Mouse (Mus musculus) adipocyte (in vitro differentiated cells): ENCODE measurements around the gene Tnfsf13.
"Not testable (repeated sequence)": the region's sequence is repeated elsewhere in the genome, so short reads cannot be mapped to it uniquely, and the experiment has no call there.

Experiments used
- DNase-seq: peaks from one replicate; pipeline ENCODE4 v3.0.0-alpha.2; 2016; ENCODE audit warnings: low spot score

Gene Tnfsf13

GRCm38 (mm10) chr11:69685526-69686148 is at the start of gene Tnfsf13:
Gene Tnfsf13, minus strand, starts transcription at chr11:69685784.
- peak; percentile 96 for DNase-seq

DNA sequence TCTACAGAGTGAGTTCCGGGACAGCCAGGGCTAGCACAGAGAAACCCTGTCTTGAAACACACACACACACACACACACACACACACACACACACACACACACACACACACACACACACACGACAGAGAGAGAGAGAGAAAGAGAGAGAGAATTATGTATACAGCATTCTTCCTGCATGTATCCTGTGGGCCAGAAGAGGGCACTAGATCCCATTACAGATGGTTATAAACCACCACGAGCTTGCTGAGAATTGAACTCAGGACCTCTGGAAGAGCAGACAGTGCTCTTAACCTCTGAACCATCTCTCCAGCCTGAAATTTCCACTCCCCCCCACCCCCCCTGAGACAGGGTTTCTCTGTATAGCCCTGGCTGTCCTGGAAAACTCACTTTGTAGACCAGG is 45.8 kb upstream of the Tnfsf13 start:
- DNase-seq = not testable (repeated sequence)

GRCm38 (mm10) chr11:69729063-69729462 is 43.5 kb upstream of the Tnfsf13 start:
- peak; percentile 39 for DNase-seq

GRCm38 (mm10) chr11:69725951-69726350 is 40.4 kb upstream of the Tnfsf13 start:
- DNase-seq = no peak

DNA sequence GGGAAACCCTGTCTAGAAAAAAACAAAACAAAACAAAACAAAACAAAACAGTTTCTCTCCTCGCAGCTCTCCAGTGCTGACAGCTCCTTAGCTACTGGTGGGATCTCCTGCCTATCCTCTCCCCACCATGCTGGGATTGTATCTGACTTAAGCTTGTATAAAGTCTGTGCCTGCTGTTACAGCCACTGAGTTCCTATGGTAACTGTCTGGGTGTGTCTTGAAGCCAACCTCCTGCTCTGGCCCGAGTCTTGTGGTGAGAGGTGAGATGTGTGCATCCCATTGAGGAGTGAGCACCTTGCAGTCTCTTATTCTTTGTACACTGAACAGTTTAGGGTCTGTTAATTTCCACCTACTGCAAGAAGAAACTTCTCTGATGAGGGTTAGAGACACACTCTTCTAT is 37.5 kb upstream of the Tnfsf13 start:
- DNase-seq = no peak

DNA sequence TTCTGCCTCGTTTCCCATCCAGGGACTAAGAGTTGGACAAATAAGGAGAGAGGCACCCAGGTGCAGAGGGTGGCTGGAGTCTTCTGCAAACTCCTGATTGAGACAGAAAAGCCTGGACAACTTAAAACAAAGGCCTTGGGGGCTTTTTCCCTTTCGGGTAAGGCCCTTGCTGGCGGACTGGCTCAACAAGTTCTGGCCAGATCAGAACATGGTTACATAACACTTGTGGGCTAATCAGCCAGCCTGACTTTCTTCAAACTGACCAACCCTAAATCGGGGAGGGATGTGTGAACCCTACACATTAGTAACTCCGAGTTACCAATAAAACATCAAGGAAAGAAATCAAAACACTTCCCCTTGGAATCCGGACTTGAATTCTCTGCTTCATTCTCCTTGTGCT is 35.3 kb upstream of the Tnfsf13 start:
- peak; percentile 22 for DNase-seq

DNA sequence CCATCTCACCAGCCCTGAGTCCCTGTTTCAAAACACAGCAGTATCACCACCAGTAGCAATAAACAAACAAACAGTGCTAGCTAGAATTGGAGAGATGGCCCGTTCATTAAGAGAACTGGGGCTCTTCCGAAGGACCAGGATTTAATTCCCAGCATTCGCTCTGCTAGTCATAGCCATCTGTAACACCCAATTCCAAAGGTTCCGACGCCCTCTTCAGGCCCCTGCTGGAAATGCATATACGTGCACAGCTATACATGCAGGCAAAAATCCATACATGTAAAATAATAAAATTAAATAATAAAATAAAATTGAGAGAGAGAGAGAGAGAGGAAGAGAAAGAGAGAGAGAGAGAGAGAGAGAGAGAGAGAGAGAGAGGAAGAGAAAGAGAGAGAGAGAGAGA is 33.8 kb upstream of the Tnfsf13 start:
- DNase-seq = no peak

GRCm38 (mm10) chr11:69718661-69719060 is 33.1 kb upstream of the Tnfsf13 start:
- no peak for DNase-seq

- DNase-seq = no peak
These were observed 31.4 kb upstream of the Tnfsf13 start for GRCm38 (mm10) chr11:69716953-69717352.

DNA sequence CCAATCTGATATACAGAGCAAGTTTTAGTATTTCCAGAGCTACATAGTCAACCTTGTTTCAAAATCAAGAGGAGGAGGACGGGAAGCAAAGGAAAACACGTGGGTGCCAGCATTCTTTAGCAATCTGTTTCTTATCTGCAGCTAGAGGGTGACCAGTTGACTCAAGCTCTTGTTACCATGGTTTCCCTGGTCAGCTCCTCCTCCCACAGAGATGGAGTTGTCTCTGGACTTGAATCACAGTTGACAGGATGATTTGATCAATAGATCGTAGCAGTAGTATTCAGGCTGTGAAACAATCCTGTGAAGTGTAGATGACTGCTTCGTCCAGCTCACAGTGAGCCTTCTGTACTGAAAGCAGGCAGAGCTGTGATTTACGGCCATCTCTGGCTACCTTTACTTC is 30.3 kb upstream of the Tnfsf13 start:
- peak; percentile 48 for DNase-seq

DNA sequence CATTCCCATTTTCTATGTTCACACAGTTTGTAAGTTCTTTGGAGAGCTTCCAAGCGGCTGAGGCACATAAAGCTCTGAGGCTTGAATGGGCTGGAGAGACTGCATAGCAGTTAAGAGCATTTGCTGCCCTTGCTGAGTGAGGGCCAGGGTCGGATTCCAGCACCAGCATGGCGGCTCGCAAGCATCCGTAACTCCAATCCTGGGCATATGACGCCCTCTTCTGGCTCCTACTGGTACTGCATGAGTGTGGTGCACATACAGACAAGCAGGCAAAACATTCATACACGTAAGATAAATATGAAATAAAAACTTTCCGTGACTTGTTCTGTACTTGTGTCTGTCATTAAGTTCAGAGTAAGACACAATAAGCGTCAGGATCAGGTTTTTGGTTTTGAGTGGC is 29.9 kb upstream of the Tnfsf13 start:
- DNase-seq = no peak

DNA sequence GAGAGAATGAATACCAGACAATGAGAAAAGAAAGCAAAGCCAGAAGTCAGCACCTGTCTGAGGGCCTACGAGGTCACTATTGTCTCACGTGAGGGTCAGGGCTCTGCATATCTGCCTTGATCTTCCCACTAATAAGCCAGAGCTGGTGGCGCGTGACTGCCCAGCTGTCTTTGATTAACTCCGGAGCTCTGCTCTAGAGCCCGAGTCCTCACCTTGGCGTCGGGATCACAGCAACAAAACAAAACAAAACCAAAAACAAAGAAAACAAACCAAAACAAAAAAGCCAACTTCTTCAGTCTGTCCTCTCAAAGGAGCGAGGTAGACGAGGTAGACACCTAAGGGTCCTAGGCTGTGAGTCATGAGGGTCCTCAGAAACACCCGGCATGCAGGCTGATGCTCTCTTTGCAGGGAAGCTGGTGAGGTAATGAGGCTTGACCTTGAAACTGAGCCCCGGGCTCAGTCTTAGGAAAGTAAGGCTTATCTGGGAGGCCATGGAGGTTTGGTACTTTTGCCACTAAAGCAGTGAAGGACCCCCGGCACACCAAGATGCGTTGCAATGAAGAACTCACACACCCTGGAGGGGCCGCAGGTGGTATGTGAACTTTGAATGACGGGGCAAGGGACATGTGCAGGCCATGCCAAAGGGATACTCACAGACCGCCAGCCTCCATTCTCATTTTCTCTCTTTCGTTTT is 29.2 kb upstream of the Tnfsf13 start:
- DNase-seq = no peak

DNA sequence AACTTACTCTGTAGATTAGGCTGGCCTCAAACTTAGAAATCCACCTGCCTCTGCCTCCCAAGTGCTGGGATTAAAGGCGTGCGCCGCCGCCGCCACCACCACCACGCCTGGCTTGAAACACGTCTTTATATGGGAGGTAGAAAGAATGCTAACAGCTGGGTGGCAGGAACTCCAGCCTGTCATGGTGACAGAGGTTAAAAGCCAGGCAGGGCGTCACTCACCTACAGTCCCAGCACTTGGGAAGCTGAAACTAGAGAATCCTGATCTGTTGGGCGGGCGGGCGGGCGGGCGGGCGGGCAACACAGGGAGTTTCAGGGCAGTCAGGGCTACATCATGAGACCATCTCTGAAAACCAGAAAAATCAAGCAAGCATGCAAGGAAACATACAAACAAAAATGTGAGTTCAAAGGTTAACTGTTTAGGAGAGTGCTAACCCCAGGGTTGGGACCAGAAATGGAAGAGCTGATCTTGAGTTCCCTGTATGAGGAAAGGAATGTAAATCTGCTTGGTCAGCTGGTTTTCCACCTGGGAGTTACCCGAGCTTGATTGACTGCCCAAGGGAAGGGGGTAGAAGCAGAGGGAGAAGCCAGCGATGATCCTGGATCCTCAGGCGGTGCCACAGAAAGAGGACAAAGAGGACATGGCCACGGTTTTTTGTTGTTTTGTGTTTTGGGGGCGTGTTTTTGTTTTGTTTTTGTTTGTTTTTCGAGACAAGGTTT is 27.5 kb upstream of the Tnfsf13 start:
- DNase-seq = no peak

DNA sequence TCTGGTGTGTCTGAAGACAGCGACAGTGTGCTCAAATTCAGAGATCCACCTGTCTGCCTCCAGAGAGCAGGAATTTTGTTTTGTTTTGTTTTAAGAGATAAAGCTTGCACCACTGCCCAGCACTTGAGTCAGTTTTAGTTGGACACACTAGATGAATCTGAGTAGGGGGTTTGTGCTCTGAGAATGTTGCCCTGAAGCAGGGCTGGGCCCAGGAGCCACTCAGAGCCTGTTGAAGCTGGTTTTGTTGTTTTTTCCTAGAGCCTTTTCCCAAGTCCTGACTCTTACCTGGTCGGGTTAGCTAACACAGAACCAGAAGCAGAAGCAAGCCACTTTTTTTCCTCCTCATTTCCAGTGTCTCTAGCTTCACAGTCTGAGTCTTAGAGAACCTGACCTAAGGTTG is 25.5 kb upstream of the Tnfsf13 start:
- DNase-seq = no peak

DNA sequence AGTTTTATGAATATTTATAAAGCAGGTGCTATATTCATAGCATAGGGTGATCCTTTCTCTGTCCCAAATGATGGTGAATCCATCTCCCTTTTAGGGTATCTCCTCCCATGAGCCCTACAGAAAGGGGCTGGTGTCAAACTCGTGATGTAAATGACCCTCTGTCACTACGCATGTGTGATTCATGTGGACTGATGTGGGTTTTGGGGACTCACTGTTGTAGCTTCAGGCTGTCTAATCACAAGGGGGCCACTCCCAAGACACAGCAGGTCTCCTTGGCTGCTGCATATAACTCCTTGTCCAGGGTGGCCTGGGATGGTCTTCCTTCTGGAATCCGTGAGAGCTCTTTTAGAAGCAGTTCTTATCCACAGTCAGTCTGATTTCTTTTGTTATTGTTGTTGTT is 24.9 kb upstream of the Tnfsf13 start:
- DNase-seq = no peak

GRCm38 (mm10) chr11:69709554-69710446 is 24.2 kb upstream of the Tnfsf13 start:
- no peak for DNase-seq

DNA sequence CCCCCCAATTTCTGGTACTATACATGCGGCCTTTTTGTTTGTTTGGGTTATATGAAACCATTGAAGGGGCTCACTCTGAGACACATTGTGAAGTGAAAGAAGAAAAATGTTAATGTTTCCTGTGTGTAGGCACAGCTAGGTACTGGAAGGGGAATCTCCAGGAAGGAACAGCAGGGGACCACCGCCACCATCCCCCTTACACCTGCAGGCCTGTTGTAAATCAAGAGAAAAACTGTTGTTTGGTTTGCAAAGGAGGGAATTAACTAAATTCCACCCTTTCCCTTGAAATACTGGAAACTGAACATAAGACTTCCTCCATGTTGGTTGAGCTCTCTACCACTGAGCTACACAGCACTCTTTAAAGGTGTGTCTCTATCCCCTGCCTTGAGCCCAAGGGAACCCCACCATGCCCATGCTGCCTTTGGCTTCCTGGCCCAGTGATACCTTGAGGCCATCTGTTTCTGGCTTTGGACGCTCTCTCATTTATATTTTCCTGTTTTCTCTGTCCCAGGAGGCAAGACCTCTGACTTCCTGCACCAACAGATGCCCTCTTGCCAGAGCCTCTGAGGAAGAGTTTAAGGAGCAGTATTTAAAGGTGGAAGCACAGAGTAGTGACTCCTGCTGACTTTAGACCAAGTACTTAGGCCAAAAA is 23.2 kb upstream of the Tnfsf13 start:
- DNase-seq = no peak

- no peak for DNase-seq
These were observed 22.3 kb upstream of the Tnfsf13 start for GRCm38 (mm10) chr11:69707873-69708381.

DNA sequence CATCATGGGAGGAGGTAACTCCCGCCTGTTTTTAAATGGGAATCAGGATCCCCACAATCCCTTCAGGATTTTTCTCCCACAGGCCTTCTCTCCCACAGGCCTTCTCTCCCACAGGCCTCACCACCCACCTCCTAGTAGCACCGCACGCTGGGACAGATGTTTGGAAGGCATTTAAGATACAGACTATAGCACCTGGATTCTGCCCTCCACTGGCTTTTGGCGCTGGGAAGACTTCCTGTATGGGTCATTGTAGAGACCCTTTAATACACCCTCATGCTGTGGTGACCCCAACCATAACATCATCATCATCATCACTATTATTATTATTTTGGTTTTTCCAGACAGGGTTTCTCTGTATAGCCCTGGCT is 21.9 kb upstream of the Tnfsf13 start:
- no peak for DNase-seq

- DNase-seq = peak; percentile 76
These were observed 21.3 kb upstream of the Tnfsf13 start for GRCm38 (mm10) chr11:69706775-69707479.

DNA sequence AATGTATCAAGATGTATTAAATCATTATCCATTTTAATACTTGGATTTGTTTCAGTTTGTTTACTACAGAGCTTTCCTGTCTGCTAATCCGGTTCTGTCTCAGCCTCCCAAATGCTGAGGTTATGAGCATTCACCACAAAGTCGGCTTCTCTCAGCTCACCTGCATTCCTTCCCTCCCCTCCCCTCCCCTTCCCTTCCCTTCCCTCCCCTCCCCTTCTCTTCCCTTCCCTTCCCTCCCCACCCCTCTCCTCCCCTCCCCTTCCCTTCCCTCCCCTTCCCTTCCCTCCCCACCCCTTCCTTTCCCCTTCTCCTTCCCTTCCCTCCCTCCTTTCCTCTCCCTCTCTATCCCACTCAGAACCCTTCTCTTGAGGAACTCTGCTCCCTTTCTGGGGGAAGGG is 19.0 kb upstream of the Tnfsf13 start:
- DNase-seq = no peak
